Mouse (Mus musculus) CD4-positive helper T cell, adult 2 months (primary cell): ENCODE data around the gene B4galt1.
A peak's percentile ranks its signal among the peaks of the same experiment; 100 is the strongest.

ENCODE experiments used
- DNase-seq: peaks from one replicate; pipeline ENCODE4 v3.0.0-alpha.2; 2012; ENCODE audit warnings: low read depth, missing footprints, low spot score

Gene B4galt1

GRCm38 (mm10) chr4:40853565-40854386 is at the start of gene B4galt1:
B4galt1 (minus strand) TSS chr4:40854005.
- DNase-seq = peak; percentile 99

GRCm38 (mm10) chr4:40900612-40901011 is 46.8 kb upstream of the B4galt1 start:
- DNase-seq = no peak

DNA sequence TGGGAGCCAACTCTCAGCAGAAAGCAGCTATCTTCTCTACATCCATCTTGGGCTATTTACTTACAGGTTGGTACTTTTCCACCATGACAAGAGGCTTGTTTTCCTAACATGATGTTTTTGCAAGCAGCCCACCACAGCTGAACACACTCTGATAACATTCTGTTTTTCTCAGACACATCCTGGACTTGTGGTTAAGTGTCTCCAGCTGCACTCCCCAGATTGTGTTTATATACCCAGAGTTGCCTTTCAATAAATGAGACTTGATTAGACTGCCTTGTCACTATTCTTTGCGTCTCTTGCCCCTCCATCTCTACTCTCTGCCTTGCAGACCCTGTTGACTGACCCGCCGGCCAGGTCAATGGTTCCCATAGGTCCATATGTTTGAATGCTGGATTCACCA is 46.3 kb upstream of the B4galt1 start:
- no peak for DNase-seq

- DNase-seq = no peak
These were observed 45.5 kb upstream of the B4galt1 start for GRCm38 (mm10) chr4:40899264-40899663.

GRCm38 (mm10) chr4:40898476-40899044 is 44.8 kb upstream of the B4galt1 start:
- no peak for DNase-seq

DNA sequence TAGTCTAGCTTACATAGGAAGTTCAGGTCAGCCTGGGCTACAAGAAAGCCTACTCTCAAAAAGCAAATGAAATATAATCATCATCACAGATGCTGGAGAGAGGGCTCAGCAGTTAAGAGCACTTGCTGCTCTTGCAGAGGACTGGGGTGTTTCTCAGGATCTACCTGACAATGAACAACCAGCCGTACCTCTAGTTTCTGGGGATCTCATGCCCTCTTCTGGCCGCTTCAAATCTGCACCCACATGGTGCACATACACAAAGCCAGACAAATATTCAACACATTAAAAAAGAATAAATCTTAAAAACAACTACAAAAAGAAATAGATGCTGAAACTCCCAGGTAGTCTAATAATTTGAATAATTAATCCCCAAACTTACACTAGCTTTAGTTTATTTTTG is 41.8 kb upstream of the B4galt1 start:
- DNase-seq = no peak

GRCm38 (mm10) chr4:40895118-40895517 is 41.3 kb upstream of the B4galt1 start:
- DNase-seq = no peak

DNA sequence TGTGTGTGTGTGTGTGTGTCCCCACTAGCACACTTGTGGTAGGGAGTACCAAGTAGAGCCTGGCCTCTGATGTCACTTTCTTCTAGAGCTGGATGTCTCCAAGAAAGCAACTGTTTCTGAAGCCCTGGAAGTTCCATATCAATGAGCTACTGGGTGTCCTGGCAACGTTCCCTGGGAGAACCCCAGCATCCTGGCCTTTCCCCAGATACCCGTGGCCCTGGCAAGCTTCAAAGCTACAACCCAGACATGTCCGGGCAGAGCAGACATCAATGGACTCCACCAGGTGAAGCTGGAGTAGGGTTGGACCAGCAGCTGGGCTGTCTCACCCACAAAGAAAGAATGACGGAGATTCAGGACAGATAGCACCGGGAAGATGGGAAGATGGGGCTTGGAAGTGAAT is 37.4 kb upstream of the B4galt1 start:
- no peak for DNase-seq

DNA sequence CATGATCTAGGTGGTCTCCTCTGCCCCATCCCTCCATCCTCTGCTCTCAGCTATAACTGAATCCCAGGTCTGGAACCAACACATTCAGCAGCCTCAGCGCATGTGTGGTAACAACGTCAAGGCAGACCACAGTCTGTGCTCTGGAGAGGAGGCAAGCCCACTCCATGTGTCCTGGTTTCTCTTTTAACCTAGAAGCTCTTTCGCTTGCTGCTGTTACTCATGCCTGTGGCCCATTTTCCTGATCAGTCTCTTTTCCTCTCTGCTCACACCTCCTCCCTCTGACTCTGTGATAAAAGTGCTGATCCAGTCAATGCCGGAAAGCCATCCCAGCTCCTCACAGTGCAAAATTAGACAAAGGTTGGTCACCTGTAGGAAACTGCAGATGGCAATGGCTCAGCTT is 36.2 kb upstream of the B4galt1 start:
- no peak for DNase-seq

DNA sequence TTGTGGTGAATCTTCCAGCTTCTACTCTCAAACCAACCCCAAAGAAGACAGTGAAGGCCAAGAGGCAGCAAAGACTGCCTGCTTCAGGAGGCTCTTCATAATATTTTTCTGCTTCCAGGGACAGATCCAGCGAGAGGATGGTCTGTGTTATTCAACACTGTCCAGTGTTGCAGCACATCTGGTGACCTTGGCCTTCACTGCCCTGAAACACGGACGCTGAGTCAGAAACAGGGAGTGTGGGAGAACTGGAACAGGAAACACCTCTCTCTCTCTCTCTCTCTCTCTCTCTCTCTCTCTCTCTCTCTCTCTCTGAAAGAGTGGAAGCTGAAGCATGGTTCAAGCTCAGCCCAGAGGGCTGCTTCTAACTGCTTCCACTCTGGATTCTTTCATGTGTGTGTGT is 35.4 kb upstream of the B4galt1 start:
- DNase-seq = no peak

GRCm38 (mm10) chr4:40888839-40889238 is 35.0 kb upstream of the B4galt1 start:
- DNase-seq = no peak

GRCm38 (mm10) chr4:40885883-40886282 is 32.1 kb upstream of the B4galt1 start:
- DNase-seq = no peak

DNA sequence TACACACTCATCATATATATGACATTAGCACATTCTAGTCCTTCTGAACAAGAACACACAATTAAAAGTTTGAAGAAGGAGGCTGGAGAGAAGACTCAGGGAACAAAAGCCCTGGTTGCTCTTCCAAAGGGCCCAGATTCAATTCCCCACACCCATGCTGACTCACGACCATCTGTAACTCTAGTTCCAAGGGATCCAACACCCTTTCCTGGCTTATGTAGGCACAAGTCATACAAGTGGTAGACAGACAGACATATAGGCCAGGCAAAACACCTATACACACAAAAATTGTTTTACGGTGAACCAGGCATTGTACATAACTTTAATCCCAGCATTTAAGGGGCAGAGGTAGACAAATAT is 31.3 kb upstream of the B4galt1 start:
- no peak for DNase-seq

DNA sequence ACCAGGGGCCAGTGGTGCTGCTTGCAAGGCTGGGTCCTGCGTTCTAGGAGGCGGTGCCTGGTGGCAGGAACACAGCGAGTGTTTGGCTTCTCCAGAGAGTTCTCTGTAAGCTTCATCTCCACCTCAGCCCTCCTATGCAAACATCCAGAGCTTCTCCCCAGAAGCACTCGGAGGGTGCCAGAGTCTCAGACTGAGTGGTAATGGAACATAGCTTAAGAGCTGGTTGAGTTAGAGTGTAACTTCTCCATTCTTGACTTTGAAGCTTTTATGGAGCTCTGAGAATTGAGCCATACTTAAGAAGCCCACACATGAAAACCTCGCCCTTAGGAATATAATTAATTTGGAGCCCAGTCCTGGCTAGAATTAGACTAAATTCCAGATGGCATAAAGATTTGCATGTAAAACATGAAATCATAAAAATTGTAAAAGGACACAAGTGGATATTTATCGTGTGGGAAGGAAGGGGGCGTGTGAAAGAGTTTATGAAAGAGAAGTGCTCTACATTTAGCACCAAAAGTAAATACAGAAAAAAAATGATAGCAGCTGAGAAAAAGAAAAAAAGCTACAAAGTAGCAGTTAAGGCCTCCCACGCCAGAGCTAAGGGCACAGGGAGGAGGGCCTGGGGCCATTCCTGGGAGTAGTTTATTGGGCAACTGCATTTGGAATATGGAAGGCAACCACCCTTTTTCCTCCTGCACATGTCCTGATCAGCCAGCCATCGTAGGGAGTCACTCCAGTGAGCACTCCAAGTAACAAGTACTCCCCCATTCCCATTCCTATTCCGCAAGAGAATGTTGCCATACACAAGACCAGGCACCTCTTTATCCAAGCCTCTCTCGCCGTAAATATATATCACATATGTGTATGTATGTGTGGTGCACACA is 30.7 kb upstream of the B4galt1 start:
- DNase-seq = no peak

GRCm38 (mm10) chr4:40883200-40883599 is 29.4 kb upstream of the B4galt1 start:
- peak; percentile 61 for DNase-seq

DNA sequence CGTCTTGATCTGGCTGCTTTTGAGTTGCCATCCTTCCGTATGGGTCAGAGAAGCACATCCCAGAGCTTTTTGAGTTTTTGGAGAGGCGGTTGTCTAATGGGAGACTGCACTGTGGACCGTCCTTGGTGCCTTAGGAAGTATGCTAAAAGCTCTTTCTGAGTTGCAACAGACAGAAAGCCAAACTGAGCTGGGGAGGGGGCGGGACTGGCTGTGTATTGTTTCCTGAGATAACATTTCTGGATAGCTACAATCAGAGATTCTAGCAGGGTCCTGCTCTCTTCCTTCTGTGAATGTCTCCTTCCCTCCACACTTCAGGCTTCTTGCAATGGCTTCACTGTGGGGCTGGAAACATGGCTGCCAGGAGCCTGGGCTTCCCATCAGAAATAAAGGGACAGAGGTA is 23.7 kb upstream of the B4galt1 start:
- no peak for DNase-seq

DNA sequence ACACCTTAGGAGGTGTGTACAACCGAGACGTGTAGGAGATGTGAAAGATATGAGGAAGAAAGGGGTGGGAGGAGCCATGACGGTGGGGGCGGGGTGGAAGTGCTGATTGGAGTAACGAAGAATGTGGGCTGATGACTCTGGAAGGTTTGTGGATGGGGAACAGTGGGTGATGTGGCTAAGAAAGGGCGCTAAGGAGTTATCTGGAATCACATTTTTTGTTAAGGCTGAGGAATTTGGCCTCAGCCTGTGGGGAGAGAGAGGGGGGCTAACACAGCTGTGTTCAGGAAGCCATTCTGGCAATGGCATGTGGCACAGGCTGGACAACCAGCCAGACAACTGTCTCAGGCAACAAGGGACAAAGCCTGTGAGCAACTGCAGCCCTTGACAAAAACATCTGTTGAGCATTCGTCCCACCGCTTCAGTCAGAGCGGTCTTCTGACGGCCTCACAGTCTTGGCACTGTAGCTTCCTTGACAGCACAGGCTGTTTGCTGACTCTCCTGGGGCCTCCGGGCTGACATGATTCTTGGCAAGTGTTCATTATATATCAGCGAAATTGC is 23.1 kb upstream of the B4galt1 start:
- peak; percentile 85 for DNase-seq

- peak; percentile 89 for DNase-seq
These were observed 22.0 kb upstream of the B4galt1 start for GRCm38 (mm10) chr4:40875842-40876241.

DNA sequence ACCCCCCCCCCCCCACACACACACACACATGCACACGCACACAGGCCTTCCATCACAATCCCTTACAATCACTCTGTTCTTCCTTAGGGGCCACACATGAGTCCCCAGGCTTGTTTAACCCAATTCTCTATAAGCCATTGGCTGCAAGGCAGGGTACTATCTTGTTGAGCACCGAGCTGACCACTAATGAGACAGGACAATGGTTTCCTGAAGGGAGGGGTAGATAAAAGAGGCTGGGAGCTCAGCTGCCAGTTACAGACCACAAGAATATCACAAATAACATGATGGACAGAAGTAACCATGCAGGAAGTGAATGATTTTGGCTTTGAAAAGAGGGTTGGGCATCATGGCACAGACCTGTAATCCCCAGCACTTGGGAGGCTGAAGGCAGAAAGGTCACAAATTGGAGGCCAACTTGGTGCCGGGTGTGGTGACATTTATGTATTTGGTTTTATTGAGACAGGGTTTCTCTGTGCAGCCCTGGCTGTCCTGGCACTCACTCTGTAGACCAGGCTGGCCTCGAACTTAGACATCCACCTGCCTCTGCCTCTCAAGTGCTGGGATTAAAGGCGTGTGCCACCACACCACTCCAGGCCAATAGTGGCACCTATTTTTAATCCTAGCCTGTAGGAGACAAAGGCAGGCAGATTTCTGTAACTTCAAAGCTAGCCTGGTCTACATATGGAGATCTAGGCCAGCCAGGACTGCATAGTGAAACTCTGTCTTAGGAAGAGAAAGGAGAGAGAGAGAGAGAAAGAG is 21.2 kb upstream of the B4galt1 start:
- DNase-seq = no peak

DNA sequence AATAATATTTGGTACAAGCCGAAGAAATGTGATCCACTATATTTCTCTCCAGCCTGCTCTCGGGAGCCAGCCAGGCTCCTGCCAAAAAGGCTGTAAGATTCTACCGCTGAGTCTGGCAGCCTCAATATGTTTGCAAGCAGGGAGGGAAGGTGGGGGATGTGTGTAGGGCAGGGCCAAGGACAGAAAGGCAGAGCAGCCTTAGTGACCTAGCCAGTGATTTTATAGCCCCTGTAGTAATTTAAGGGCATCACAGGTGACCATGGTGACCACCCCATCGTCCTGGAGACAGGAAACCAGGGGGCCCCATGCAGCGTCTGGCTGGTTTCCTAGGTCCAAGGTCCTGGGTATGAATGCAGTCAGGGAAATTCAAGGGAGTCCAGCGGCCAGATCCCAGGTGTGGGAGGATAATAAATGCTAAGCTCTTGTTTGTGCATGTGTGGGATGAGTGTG is 20.4 kb upstream of the B4galt1 start:
- DNase-seq = no peak

DNA sequence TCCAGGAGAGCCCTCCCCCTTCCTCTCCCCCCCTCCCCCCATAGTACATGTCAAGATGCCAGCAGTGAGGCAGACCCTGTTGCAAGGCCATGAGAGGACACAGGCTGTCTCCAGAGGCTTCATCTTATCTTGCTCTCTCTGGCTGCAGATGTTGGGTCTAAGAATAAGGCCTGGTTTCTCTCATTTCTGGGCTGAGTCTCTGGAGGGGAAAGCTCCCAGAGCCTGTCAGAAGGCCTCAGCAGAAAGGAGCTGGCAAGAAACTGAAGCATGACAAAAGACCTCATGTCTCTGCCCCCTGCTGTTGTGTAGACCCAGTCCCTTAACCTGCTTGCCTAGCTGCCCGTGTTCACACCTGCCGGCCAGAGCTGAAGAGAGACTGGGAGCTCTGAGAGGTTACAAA is 19.5 kb upstream of the B4galt1 start:
- DNase-seq = no peak
